Mouse (Mus musculus): ENCODE results near the gene Pate2.

- TF ChIP-seq CTCF (conservative IDR thresholded peaks at IDR 0.05; ENCODE audit: low read length): no peak
- no peak for TF ChIP-seq NANOG (IDR thresholded peaks at IDR 0.05; ENCODE audit: borderline replicate concordance, low read length)
- TF ChIP-seq POU5F1 (IDR thresholded peaks at IDR 0.05; ENCODE audit: borderline replicate concordance, low read length): no peak
Observed at GRCm38 (mm10) chr9:35558257-35559008, 11.7 kb upstream of the Pate2 start, which contains the start of the genes Ddx25 and Pus3.
